Mouse (Mus musculus) thymus, postnatal 36 days (tissue): ENCODE results near the gene Map7d3.

ENCODE experiments used
- DNase-seq, 2 experiments: peaks; one replicate each; pipeline ENCODE4 v3.0.0; 2022; ENCODE audit warnings: mixed read lengths in 2 of 2

The Map7d3 gene

DNA sequence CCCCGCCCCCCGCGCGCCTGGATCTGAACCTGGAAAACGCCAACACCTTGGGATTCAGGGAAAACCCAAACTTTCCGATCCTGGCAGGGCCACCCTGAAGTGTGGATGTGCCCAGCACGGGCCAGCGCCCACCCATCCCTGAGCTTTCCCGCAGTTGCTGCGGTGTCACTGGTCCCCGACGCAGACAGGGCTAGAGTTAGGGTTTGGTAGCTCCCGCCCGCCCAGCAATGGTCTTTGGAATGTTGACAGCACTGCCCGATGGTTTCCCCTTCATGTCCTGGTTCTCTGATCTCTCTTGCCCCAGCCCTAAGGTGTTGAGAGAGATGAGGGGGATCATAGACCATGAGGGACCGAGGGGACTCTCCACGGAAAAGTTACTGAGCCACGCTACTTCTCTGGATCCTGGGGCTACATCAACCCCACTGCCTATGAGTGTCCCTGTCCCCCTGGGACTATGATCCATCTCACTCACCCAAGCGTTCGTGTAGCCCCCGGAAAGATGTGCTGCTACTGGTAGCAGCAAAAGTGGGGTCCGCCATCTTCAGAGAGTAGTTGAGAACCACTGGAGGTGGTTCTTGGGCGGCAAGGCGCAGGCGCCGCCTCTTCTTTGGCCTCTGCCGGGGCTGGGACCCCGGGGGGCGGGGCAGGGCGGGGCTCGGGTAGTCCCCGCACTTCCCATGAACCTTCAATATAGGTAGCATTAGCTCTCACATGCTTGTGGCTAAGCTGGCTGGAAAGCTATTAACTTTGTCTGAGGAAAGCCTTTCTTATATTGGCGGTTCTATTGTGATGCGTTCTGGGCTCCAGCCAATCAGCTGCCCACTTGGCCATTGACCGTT, at the start of gene Map7d3:
TSS of gene Map7d3 (minus strand) at position 562 of the 839 bp plus-strand sequence.
- DNase-seq: peak; percentile 3 to 13

DNA sequence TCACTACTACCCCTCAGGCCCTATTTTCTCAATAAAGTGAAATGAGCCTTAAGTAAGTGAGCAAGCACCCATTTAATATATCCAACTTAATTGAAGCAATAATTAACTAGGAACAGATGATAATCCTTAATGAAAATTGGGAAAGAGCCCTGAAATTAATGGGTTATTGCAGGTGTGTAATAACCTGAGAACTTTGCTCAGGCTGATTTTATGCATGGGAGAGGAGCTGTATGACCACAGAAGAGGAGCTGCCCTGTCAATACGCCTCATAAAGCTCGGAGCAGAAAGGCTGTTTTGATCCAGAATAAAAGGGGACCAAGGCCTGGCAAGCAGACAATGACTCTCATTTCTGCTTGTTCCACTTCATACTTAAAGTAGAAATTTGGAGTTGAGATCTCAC, 47.7 kb upstream of the Map7d3 start, which contains the start of gene Adgrg4:
TSS of gene Adgrg4 (plus strand) at position 301 of the 400 bp plus-strand sequence.
- no peak for DNase-seq

DNA sequence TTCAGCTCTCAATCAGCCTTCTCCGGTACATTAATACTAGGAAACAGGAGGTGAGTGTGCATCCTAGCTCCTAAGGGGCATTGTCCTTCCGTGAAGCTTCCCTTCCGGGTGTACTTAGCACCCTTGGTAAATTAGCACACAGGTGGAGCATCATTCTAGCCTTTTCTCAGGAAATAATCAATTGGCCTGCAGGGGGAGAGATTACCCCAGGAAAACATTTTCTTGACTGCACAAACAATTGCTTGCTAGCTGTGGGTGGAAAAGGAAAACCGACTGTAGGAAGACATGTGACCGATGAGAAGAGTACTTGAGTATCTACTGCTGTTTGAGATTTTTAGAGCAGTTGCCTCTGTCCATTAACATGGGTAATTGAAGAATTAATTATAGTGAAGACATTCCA, 19.1 kb upstream of the Map7d3 start:
- DNase-seq: no peak

DNA sequence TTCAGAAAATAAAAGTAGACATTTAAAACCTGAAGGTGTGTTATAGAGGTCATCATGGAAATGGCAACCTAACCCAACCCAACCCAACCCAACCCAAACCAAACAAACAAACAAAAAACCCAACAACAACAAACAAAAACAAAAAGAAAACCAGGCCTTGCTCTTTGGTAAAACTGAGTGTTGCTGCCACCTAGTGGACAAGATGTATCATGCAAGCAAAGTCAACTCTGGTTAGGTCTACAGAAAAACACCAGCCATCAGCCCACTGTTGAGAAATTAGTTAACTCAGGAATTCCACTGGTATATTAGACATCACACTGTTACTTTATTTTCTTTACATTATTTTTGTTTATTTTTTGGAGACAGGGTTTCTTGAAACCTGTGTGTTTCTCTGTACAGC, 17.2 kb upstream of the Map7d3 start:
- no peak for DNase-seq

DNA sequence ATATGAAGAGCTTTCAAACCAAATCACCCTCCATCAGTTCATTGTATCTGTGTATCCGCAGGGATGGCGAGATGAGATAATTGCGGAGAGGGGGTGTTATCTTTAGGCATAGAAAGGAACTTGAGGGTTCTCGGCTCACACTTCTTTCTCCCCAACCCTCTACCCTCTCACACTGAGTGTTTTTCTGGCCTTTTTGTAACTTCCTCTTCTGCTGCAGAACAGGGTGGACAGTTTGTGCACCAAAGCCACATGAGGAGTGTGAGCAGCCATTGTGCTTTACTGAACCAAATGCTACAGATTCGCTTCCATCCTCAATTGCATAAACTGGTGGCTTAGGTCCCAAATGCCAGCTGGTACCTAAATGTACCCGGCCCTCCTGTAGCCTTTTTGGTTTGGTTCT, 13.7 kb upstream of the Map7d3 start:
- DNase-seq: no peak

DNA sequence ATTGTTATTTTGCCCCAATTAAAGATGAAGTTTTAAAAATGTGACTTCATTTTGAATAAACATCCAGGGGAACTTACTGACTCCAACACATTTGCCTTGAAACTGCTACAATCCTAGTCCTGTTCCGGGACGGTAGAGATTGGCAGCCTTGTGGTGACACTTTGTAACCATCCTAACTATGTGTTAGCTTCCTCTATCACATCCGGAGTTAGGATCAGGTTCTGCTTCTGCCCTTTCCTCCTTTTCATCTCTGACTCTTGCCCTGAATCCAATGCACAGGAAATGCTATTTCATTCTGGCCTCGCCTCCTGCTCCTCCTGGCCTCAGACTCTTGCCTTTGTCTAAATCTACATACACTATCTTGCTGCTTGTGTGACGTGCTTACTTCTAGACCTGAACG, 5.4 kb upstream of the Map7d3 start:
- no peak for DNase-seq

DNA sequence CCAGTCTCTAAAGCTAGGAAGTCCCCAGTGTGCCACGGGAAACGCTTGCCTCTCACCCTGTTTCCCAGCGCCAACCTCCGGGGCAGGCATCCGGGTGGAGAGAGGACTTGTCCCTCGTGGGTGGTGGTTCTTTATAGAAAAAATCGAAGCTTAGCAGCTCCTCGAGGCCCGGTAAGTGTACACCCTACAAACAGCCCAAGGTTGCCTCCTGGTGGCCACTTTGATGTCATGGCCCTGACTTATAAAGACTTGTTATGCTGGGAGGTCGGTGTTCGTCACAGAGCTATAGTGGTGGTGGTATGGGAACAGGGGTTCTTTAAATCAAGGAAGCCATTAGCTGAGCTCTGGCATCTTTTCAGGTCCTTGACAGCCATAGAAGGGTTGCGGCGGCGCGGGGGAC, 30.9 kb downstream of the Map7d3 start:
- peak; percentile 20 to 21 for DNase-seq

DNA sequence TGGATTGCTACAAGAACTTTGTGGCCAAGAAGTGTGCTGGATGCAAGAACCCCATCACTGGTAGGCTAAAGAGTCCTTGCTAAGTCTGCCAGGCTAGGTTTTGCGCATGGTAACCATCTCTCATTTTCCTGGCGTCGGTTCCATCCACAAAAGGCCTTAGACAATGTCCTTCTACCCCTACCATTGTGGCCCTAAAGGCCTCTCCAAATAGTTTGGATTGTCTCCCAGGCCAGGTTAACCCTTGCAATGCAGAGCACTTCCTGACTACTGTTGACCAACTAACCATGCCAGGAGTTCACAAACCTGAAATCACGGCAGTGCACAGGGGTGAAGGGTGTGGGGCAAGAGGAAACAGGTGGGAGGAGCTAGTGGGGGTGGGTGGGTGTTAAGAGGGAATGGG, 31.5 kb downstream of the Map7d3 start:
- DNase-seq: no peak

DNA sequence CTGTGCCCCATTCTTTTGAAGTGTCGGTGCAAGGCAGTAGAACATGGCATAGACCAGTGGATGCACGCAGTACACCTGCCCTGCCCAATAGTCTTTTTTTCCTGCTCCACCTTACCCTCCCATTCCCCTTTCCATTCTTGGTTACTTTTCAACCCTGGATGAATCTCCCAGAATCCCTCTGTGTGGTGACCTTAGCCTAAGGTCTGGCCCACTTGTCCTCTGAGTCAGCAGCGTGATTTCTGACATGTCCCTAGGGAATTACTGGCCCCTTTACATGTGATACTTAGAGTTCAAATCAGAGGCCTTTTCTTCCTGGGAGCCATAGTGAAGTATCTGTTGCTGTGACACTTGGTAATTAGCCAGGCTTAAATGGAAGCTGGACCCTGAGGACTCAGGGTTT, 34.6 kb downstream of the Map7d3 start:
- DNase-seq: no peak

DNA sequence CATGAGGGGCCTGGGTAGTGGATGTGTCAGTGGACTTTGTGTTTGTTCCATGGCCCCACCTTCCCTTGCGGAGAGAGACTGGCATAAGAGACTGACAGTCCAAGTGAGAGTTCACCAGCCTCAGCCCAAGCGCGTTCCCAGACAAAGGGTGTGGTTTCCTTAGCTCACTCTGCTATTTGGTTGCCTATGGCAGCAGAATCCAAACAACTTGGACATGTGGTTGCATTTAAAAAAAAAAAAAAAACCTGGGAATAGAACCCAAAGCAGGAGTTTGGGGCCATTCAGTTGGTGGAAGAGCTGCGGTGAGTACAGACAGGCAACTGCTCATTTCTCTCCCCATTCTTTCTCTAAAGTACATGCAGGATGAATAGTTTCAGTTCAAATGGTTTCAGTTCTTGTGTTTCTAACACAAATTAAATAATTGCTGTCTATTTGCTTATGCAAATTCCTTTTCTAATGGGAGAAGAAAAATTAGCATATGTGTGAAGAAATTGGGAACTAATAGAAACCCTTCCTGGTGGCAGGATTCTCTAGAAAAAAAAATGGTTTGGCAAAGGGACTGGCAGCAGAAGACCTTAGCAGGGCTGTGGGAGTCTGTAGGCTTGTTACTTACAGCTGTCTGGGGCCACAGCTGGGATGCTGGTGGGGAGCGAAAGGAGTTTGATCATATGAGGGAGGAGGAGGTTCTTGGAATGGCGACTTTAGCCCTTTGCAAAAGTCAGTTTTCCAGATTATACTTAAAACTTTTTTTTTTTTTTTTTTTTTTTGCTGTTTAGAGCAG, 35.7 kb downstream of the Map7d3 start:
- no peak for DNase-seq

DNA sequence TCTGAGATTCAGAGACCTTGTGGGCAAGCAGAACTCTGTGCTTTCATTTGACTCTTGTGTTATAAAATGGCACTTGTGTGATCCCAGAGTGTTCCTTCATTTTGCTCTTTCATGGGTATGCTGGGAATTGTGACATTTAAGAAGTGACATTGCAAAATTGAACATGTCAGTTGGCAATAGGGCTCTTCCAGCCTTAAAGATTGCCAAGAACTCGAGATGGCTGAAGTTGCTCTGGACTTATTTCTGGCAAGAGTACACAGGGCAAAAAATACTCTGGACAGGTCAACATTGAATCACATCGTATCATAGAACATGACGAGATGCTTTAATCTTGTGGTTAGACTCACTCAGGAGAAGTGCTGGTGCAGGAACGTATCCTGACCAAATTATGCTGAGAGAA, 48.8 kb downstream of the Map7d3 start:
- no peak for DNase-seq

DNA sequence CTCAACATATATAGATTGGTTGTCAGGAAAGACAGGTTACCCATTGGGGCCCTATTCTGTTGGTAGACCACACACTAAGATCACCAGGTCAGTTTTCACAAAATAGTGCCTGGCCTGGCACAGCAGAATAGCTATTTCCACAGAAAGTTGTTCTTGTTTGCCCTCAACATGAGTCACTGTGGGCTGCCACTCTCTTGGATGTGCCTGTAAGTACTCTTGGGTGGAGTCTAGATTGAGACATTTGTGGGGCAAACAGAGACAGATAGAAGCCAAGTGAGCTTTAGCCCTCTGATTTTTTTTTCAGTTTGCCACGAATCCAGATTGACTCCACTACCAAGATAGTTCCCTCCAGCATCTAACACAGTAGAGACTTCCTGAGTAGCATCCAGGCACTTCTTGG, 50.4 kb downstream of the Map7d3 start:
- no peak for DNase-seq

DNA sequence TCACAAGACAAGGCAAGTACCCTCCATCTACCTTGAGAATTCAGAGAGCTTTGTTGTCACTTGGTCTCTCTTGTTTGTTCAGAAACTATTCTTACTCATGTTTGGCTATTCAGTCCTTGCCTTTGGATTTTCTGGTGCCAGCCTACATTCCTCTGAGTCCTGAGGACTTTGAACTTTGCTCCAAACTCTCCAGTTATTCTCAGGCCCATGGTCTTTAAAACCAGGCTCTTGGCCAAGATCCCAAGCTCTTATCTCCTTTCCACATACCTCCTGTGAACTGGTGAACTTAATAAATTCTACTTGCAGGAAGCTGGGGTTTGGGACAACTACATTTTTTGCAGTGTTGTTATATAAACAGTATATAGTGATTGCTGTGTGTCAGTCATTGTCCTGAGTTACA, 52.3 kb downstream of the Map7d3 start:
- no peak for DNase-seq

DNA sequence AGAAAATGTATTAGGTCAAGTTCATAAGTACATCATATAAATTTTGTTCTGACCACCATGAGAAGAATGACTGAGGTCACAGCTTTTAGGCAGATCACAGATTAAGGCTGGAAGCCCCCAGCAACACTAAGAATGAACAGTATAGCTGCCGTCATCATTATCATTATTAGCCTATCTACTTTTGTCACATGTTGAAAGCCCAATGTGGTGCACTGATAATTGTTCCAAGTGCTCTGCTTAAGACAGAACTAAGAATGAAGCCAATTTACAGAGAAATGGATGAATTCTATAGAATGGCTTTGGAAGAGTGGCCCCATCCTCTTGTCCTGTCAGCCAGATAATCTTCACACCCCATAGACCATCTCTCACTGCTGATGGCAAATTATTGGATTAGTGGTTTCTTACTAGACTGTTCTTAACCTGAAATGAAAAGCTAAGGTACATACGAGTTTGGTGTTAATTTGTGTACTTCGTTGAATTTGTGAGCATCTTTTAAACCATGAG, 61.8 kb downstream of the Map7d3 start:
- DNase-seq: no peak

DNA sequence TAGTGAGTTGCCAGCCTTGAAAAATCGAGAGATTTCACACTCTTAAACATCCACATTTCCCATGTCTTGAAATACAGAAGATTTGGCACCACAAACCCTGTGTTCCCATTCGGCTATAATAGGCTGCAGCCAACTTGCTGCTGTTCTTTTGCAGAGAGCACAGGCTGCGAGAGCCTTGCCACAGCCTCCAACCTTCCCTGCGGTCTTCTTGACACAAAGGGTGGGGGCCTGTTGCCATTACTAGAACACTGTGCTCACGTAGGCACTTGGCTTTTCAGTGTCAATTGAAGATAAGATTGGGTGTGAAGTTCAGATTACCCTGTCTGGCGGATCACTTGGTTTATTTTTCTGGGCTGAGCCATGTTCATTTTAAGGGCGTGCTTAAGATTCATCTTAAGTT, 65.8 kb downstream of the Map7d3 start:
- DNase-seq: no peak

DNA sequence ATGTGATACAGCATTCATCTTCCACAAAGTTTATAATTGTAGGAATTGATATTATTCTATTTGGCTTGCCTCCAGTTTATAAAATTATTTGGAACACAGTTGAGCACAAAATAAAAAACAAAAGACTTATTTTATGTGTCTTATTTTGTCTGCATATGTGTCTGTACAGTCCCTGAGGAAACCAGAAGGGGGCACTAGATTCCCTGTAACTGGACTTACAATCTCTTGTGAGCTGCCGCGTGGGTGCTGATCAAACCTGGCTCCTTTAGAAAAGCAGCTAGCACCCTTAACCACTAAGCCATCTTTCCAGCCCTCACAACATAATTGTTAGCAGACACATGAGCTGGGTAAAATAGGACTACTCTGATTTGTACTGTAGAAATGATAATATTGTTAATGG, 66.5 kb downstream of the Map7d3 start:
- DNase-seq: peak in 1 of 2 experiments; percentile 2

DNA sequence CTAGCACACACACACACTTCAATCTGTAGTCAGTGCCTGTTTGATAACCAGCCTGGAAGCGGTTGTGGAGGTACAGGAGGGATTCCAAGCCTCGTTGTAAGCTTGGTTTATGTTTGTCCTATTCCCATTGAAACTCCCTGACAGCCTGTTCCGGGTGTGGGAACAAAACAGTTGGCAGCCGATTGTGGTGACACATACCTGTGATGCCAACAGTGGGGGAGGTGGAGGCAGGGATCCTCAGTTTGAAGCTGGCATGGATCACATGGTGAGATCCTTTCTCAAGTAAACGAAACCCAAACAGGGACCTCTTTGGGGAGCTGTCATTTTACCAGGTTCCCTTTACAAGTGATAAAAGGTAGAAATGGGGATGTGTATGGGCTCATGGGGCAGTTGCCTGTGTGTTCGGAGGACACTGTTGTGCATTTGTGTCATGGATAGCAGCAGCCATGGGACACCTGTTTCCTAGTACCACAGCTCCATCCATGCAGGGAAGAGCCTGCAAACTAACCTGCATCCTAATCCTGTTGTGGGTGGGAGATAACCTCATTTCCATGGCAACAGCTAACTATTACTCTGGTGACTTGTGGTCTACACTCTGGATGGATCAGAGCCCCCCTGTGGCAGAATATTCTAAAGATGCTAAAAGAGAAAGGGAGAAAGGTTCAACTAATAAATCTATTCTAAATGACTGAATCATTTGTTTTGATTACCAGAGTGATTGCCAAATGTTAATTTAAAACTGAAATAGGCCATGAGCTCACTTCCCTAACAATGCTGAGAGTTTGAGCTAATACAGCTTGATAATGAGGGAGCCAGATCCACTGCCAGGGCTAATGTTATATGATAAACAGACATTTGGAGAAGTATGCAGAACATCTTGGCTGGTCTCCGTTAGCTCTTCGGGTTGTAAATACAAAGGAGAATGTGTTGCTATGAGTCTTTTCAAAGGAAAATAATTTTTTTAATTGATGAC, 68.5 kb downstream of the Map7d3 start:
- no peak for DNase-seq

DNA sequence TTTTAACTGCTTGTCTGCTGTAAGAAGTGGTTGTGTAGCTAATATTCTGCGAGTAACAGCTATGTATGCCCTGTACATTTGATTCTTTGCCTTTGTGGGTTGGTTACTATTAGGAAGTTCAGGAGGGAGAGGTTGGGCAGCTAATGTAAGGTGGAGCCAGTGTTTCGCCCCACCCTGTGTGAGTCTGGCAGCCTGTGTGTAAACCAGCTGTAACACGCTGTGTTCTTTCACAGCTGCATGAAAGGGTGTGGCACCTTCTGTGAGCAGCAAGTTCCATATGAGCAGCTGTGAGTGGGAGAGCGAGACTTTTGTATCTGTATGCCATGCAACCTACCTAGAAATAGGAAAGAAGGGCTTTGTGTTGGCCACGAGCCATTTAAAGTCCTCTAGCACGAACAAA, 70.0 kb downstream of the Map7d3 start:
- DNase-seq: no peak

DNA sequence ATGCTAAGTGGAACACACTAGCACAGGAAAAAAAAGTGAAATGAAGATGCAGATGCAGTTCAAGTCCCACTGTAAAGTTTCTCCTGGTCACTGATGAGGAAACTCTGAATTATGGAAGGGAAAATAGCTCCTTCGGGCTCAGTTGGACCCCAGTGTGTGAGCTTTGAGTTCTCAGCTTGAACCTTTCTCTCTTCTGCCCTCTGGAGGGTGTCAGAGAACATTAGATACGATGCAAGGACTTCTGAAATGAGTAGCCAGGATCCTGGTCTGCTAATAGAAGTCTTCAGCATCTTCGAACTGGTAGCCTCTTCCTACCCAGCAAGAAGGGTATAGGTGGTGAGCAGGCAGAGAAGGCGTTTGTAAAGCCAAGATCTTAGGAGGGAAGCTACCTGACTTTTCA, 70.6 kb downstream of the Map7d3 start:
- no peak for DNase-seq
